Mouse (Mus musculus) liver, adult 2 months (tissue): ENCODE results near the gene Wbp2. TPM values are rescaled to one million over a fixed set of nuclear protein-coding genes. Genes with fewer than 3 reads are reported as not detected.

Experiments used
- DNase-seq: peaks from one replicate; pipeline ENCODE4 v3.0.0-alpha.2; 2011; ENCODE audit warnings: low read depth, low spot score; ENCODE audit errors: extremely low read depth
- H3K27ac ChIP-seq: fragments of 200-500 bp; replicated peaks from 2 replicates; pipeline ENCODE4 v1.5.1; 2012; ENCODE audit warnings: low read depth, mild to moderate bottlenecking, control low read depth, inconsistent platforms, low read length; ENCODE audit not compliant: insufficient read depth
- H3K27me3 ChIP-seq: fragments of 200-500 bp; 2 replicates; pipeline ENCODE4 v1.6.1; 2012; ENCODE audit warnings: mild to moderate bottlenecking, moderate library complexity, low read length, inconsistent platforms; ENCODE audit not compliant: control insufficient read depth, insufficient read depth
- H3K36me3 ChIP-seq: fragments of 200-500 bp; 2 replicates; pipeline ENCODE4 v1.6.1; 2012; ENCODE audit warnings: low read length, inconsistent platforms; ENCODE audit not compliant: control insufficient read depth, insufficient read depth
- H3K4me1 ChIP-seq: fragments of 200-500 bp; 2 replicates; pipeline ENCODE4 v1.6.1; 2011; ENCODE audit warnings: low read length; ENCODE audit not compliant: control insufficient read depth, insufficient read depth
- H3K4me3 ChIP-seq: fragments of 200-500 bp; 2 replicates; pipeline ENCODE4 v1.5.1; 2011; ENCODE audit warnings: low read depth, mild to moderate bottlenecking, control low read depth, low read length, moderate library complexity; ENCODE audit not compliant: insufficient read depth
- H3K79me2 ChIP-seq: fragments of 200-500 bp; 2 replicates; pipeline ENCODE4 v1.6.1; 2012; ENCODE audit warnings: inconsistent platforms, mild to moderate bottlenecking, low read length, moderate library complexity; ENCODE audit not compliant: control insufficient read depth, insufficient read depth
- H3K9ac ChIP-seq: fragments of 200-500 bp; 2 replicates; pipeline ENCODE4 v1.6.1; 2012; ENCODE audit warnings: low read depth, mild to moderate bottlenecking, control low read depth, inconsistent platforms, low read length
- CTCF ChIP-seq: fragments of 200-500 bp; IDR thresholded peaks from 2 replicates; pipeline ENCODE4 v1.5.1; 2011; ENCODE audit warnings: low read depth, low read length, control low read depth
- POLR2A ChIP-seq: fragments of 200-500 bp; IDR thresholded peaks from 2 replicates; pipeline ENCODE4 v1.6.1; 2011; ENCODE audit warnings: low read length, control low read depth; ENCODE audit not compliant: insufficient read depth; ENCODE audit errors: extremely low read depth
- WGBS: fragments of 180-500 bp; shearing (Covaris S2); methylation state at CpG from one replicate; pipeline ENCODE4 v1.1.7; 2018; 5-methylcytosine and 5-hydroxymethylcytosine counted together
- polyA plus RNA-seq: library from polyadenylated mRNA; depleted of rRNA; stranded (reverse); fragments of >200 nt; gene quantifications from 2 replicates; pipeline ENCODE4 v1.2.3, GENCODE M21; 2012
- total RNA-seq: library from RNA; depleted of rRNA; stranded (reverse); fragments of >200 nt; gene quantifications from 2 replicates; pipeline ENCODE4 v1.2.3, GENCODE M21; 2014

Wbp2 gene
- total and polyA plus RNA-seq, 2 experiments = 14.8 to 166 TPM

DNA sequence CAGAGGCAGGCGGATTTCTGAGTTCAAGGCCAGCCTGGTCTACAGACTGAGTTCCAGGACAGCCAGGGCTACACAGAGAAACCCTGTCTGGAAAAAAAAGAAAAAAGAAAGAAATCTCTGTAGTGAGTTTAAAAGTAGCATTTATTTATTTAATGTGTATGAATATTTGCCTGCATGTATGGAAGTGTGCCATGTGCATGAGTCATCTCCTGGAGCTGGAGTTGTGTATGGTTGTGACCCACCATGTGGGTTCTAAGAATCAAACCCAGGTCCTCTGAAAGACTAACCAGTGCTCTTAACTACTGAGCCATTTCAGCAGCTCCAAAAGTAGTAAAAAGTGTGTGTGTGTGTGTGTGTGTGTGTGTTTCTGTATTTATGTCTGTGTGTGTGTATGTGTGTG, 43.5 kb downstream of the Wbp2 start:
- Histone ChIP-seq H3K79me2 (0 out of 2 replicates have a peak, but pooled peaks cover 4% of the 10 kb centered on the region), H3K4me3 (no peak overlapping the region), H3K36me3 (peaks cover 7% of the 10 kb centered on the region; the same call in 1 of the 2 replicates), H3K27me3 (no peaks in the 10 kb centered on the region), H3K9ac (no peak overlapping the region), H3K27ac (no peak overlapping the region), H3K4me1 (no peaks in the 10 kb centered on the region)
- no peak for DNase-seq
- WGBS = 97% methylated on average over 1 of the region's 1 CpGs
- TF ChIP-seq POLR2A = no peak
- TF ChIP-seq CTCF = no peak

DNA sequence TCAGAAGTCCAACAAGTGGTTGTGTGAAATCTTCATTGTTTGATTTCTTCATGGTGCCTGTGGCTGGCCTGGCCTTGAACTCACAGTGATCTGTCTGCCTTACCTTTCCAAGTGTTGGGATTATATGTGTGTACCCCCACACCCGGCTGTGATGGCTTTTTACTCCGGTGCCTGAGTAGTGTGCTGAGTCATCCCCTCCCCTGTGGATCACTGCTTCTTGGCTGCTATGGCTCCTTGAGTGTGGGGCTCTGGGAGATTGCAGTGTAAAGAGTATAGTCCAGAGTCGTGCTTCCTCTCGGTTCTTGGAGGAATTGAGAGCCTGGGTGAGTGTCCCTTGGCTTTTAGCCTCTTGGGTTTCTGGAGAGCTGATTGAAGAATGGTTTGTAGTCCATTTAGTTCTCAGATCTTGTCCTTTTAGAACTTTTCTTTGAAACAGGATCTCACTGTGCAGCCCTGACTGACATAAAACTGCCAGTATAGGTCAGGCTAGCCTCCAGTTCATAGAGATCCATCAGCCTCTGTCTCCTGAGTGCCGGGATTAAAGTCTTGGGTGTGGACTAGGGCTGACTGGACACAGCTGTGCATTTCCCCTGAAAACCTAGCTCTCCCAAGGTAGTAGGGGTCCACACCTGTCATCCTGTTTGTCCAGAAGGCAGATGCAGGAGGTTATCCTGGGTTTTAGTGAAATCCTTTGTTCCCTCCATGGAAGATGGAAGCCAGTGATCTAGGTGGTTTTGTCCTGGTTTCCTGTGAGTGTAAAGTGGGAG, 44.2 kb downstream of the Wbp2 start:
- no peaks in the 10 kb centered on the region for H3K4me1 ChIP-seq
- TF ChIP-seq POLR2A (no peak), CTCF (no peak)
- H3K36me3 ChIP-seq = peaks cover 4% of the 10 kb centered on the region; the same call in 1 of the 2 replicates
- H3K4me3 ChIP-seq = no peak overlapping the region
- 85% methylated on average over 5 of the region's 5 CpGs for WGBS
- H3K27ac ChIP-seq = no peak overlapping the region
- no peak overlapping the region for H3K9ac ChIP-seq
- H3K27me3 ChIP-seq = no peaks in the 10 kb centered on the region
- H3K79me2 ChIP-seq = 0 out of 2 replicates have a peak, but pooled peaks cover 4% of the 10 kb centered on the region
- DNase-seq = no peak

DNA sequence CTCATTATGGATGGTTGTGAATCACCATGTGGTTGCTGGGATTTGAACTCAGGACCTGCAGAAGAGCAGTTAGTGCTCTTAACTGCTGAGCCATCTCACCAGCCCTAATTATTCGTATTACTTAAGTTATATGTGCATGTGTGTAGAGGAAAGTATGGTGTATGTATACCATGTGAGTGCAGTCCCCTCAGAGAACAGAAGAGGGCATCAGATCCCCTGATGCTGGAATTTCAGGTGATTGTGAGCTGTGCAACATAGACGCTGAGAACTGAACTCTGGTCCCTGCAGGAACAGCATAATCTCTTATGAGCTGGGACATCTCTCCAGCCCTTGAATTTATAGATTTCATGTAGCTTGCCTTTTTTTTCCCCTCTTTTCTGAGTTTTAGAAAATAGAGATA, 45.0 kb downstream of the Wbp2 start:
- Histone ChIP-seq H3K4me1 (no peaks in the 10 kb centered on the region), H3K27ac (no peak overlapping the region), H3K36me3 (peaks cover 4% of the 10 kb centered on the region; the same call in 1 of the 2 replicates), H3K9ac (no peak overlapping the region), H3K27me3 (no peaks in the 10 kb centered on the region), H3K79me2 (0 out of 2 replicates have a peak, but pooled peaks cover 4% of the 10 kb centered on the region), H3K4me3 (no peak overlapping the region)
- 98% methylated on average over 2 of the region's 2 CpGs for WGBS
- TF ChIP-seq CTCF = no peak
- no peak for TF ChIP-seq POLR2A
- no peak for DNase-seq

DNA sequence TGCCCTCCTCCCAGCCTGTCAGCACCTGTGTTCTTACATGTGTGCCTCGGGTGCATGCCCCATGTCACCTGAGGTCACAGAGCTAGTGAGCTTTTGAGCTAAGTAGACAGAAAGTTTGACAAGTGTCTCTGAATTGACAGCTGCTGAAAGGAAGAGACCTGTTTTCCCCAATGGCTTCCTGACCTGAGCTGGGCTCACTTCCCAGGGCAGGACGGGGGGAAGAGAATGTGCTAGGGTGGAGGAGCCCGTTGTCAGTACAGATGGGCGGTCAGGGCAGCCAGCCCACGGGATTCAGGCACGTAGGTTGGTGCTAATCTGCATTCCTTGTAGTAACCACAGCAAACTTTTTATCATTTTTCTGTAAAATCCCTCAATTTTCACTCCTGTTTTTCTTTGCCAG, 46.2 kb downstream of the Wbp2 start:
- Histone ChIP-seq H3K36me3 (peaks cover 4% of the 10 kb centered on the region; the same call in 1 of the 2 replicates), H3K9ac (no peak overlapping the region), H3K4me3 (no peak overlapping the region), H3K27me3 (no peaks in the 10 kb centered on the region), H3K27ac (no peak overlapping the region), H3K4me1 (no peaks in the 10 kb centered on the region), H3K79me2 (0 out of 2 replicates have a peak, but pooled peaks cover 4% of the 10 kb centered on the region)
- TF ChIP-seq POLR2A = no peak
- TF ChIP-seq CTCF = no peak
- no peak for DNase-seq
- WGBS = 76% methylated on average over 6 of the region's 6 CpGs

GRCm38 (mm10) chr11:116037826-116038225, 49.0 kb downstream of the Wbp2 start:
- H3K79me2 ChIP-seq = peaks cover 14% of the 10 kb centered on the region; the same call in 1 of the 2 replicates
- no peak overlapping the region for H3K4me3 ChIP-seq
- WGBS = 88% methylated on average over 9 of the region's 9 CpGs
- no peak for DNase-seq
- peaks cover 4% of the 10 kb centered on the region; the same call in 1 of the 2 replicates for H3K36me3 ChIP-seq
- TF ChIP-seq CTCF (no peak), POLR2A (no peak)
- H3K27ac ChIP-seq = no peak overlapping the region
- no peak overlapping the region for H3K9ac ChIP-seq
- no peaks in the 10 kb centered on the region for H3K4me1 ChIP-seq
- no peaks in the 10 kb centered on the region for H3K27me3 ChIP-seq

DNA sequence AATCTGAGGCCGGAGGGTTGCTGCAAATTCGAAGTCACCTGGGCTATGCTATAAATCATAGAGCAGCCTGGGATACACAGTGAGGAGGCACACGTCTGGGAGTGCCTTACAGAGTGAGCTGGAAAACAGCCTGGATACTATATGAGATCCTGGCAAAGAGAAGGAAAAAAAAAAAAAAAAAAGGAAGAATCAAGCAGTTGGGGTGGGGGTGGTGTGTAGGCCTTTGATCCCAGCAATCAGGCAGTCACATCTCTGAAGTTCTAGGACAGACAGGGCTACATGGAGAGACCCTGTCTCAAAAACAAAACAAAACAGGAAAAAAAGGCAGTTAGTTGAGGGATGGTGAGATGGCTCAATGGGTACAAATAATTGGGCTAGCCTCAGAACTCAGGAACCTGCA, 50.1 kb downstream of the Wbp2 start:
- WGBS = 93% methylated on average over 3 of the region's 3 CpGs
- H3K9ac ChIP-seq = no peak overlapping the region
- H3K4me3 ChIP-seq = no peak overlapping the region
- no peak for DNase-seq
- no peaks in the 10 kb centered on the region for H3K27me3 ChIP-seq
- TF ChIP-seq CTCF (no peak), POLR2A (no peak)
- H3K36me3 ChIP-seq = peaks cover 2% of the 10 kb centered on the region; the same call in 1 of the 2 replicates
- no peak overlapping the region for H3K27ac ChIP-seq
- peaks cover 14% of the 10 kb centered on the region; the same call in 1 of the 2 replicates for H3K79me2 ChIP-seq
- no peaks in the 10 kb centered on the region for H3K4me1 ChIP-seq
